Mouse (Mus musculus) neural tube, embryonic 13.5 days (tissue): ENCODE results near the gene Kif1b. TPM values are rescaled to one million over a fixed set of nuclear protein-coding genes. Genes with fewer than 3 reads are reported as not detected.

Source experiments
- ATAC-seq: fragments of 200-750 bp; cut with Nextera tagmentation; 2 replicates; pipeline ENCODE4 v1.8.0; 2017; ENCODE audit warnings: low read depth, mild to moderate bottlenecking, moderate TSS enrichment, moderate library complexity
- H3K27ac ChIP-seq: fragments of 300-500 bp; sonication (generic); replicated peaks from 2 replicates; pipeline ENCODE4 v1.5.1; 2015; ENCODE audit warnings: moderate library complexity, mild to moderate bottlenecking, inconsistent platforms
- H3K27me3 ChIP-seq: fragments of 300-500 bp; sonication (generic); 2 replicates; pipeline ENCODE4 v1.6.1; 2015; ENCODE audit warnings: mild to moderate bottlenecking, inconsistent platforms
- H3K36me3 ChIP-seq: fragments of 300-500 bp; sonication (generic); 2 replicates; pipeline ENCODE4 v1.6.1; 2015; ENCODE audit warnings: mild to moderate bottlenecking, inconsistent platforms
- H3K4me1 ChIP-seq: fragments of 300-500 bp; sonication (generic); replicated peaks from 2 replicates; pipeline ENCODE4 v1.6.1; 2015; ENCODE audit warnings: inconsistent platforms
- H3K4me2 ChIP-seq: fragments of 300-500 bp; sonication (generic); 2 replicates; pipeline ENCODE4 v1.6.1; 2015; ENCODE audit warnings: inconsistent platforms, mild to moderate bottlenecking, moderate library complexity
- H3K4me3 ChIP-seq: fragments of 300-500 bp; sonication (generic); 2 replicates; pipeline ENCODE4 v1.5.1; 2015; ENCODE audit warnings: mild to moderate bottlenecking, inconsistent platforms
- H3K9ac ChIP-seq: fragments of 300-500 bp; sonication (generic); 2 replicates; pipeline ENCODE4 v1.6.1; 2015; ENCODE audit warnings: moderate library complexity, mild to moderate bottlenecking, inconsistent platforms
- H3K9me3 ChIP-seq: fragments of 300-500 bp; sonication (generic); 2 replicates; pipeline ENCODE4 v1.6.1; 2016; ENCODE audit warnings: inconsistent platforms
- WGBS: fragments of 180-500 bp; shearing (Covaris S2); methylation state at CpG from one replicate; pipeline ENCODE4 v1.1.7; 2015; 5-methylcytosine and 5-hydroxymethylcytosine counted together
- polyA plus RNA-seq: library from polyadenylated mRNA; unstranded; fragments of >200 nt; fragmentation: Nextera tagmentation; extraction: Ambion mirVana; gene quantifications from 2 replicates; pipeline ENCODE4 v1.2.1, GENCODE M21; 2015

Kif1b gene
- polyA plus RNA-seq, 1 experiment from 2014 or later: 123 TPM

DNA sequence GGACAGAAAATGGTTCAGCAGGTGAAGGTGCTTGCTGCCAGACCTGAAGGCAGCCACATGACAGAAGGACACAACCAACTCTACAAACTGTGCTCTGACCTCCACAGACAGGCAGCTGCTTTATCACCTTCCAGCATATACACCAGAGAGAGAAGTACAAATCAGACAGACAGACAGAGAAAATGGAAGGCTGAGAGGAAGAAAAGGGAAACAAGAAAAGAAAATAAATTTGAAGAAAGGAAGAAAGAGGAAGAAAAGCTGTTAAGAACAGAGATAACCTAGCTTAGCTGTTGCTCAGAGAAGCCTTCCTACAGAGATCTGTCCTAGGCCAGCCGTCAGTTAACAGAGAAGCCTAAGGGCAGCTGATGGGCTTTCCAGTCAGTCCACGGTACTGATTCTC is 148.3 kb downstream of the Kif1b start:
- Histone ChIP-seq H3K27me3 (no peaks in the 10 kb centered on the region), H3K4me3 (no peak overlapping the region), H3K27ac (no peak overlapping the region), H3K4me2 (no peak overlapping the region), H3K4me1 (peaks cover 12% of the 10 kb centered on the region; the same call in 1 of the 2 replicates), H3K9ac (no peak overlapping the region), H3K9me3 (no peaks in the 10 kb centered on the region), H3K36me3 (peaks cover 99% of the 10 kb centered on the region)
- 91% methylated on average over 2 of the region's 2 CpGs for WGBS
- ATAC-seq: no peak

DNA sequence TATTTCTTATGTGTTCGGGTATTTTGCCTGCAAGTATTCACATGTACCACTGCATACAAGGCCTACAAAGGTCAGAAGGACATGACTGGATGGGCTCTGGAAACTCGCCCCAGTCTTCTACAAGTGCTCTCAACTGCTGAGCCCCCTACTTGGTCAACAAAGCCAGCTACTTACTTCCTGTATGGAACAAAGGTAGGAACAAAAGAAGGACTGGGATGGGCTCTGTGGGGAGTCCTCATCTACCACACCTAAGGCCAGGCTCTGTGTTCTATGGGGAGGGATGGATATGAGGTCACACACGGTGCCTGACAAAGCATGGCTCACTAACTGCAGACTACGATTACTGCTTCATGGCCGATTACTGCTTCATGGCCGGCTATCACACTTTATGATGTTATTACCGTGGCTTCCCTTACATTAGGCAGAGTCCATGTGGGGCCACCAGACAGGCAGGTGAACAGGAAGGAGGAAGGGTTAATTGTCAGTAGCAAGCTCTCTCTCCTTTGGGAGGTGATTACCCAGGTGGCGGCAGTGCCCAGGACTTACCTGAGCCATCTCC is 150.0 kb downstream of the Kif1b start:
- Histone ChIP-seq H3K27ac (no peak overlapping the region), H3K4me1 (no peaks in the 10 kb centered on the region), H3K36me3 (peaks cover 100% of the 10 kb centered on the region), H3K9me3 (no peaks in the 10 kb centered on the region), H3K4me2 (no peak overlapping the region), H3K27me3 (no peaks in the 10 kb centered on the region), H3K4me3 (no peak overlapping the region), H3K9ac (no peak overlapping the region)
- 54% methylated on average over 8 of the region's 8 CpGs for WGBS
- no peak for ATAC-seq

DNA sequence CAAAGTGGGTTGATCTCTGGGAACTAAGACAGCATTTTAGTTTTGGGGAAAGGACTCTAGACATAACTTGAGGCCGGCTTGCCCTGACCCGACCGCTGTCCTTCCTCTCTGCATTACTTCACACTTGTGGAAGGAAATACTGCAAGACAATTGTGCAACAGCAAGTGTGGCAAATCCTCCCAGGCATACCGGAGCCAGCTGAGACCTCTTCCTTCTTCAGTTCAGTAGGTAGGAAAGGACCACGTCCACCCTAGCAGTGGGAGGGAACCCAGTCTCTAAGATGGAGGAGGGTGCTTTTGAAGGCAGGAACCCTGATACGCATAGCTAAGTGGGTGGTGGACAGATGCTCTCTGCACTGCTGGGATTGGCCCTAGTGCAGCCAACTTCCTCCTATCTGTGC is 151.8 kb downstream of the Kif1b start:
- WGBS: 95% methylated on average over 6 of the region's 6 CpGs
- ATAC-seq: no peak

DNA sequence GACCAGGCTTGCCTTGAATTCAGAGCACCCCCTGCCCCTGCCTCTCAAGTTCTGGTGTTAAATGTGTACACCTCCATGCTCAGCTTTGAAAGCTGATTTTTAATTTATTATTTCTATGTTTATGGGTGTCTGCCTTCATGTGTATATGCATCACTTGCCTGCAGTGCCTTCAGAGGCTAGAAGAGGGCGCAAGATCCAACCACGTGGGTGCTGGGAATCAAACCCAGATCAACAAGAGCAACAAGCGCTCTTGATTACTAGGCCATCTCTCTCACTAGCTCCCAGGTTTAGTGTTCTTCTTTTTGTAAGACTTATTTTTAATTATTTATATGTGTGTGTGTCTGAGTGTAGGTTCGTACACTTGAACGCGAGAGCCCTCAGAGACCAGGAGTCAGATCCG is 152.6 kb downstream of the Kif1b start:
- no peak for ATAC-seq
- WGBS: 97% methylated on average over 7 of the region's 7 CpGs
- Histone ChIP-seq H3K4me1 (no peaks in the 10 kb centered on the region), H3K27ac (no peak overlapping the region), H3K36me3 (peaks cover 100% of the 10 kb centered on the region), H3K9me3 (no peaks in the 10 kb centered on the region), H3K9ac (no peak overlapping the region), H3K4me2 (no peak overlapping the region), H3K27me3 (no peaks in the 10 kb centered on the region), H3K4me3 (no peak overlapping the region)

More for the DNA sequence above, 151.8 kb downstream of the Kif1b start:
- H3K4me3 ChIP-seq: no peak overlapping the region
- no peaks in the 10 kb centered on the region for H3K27me3 ChIP-seq
- no peak overlapping the region for H3K4me2 ChIP-seq
- H3K4me1 ChIP-seq: no peaks in the 10 kb centered on the region
- peaks cover 100% of the 10 kb centered on the region for H3K36me3 ChIP-seq
- H3K27ac ChIP-seq: no peak overlapping the region
- no peak overlapping the region for H3K9ac ChIP-seq
- no peaks in the 10 kb centered on the region for H3K9me3 ChIP-seq

DNA sequence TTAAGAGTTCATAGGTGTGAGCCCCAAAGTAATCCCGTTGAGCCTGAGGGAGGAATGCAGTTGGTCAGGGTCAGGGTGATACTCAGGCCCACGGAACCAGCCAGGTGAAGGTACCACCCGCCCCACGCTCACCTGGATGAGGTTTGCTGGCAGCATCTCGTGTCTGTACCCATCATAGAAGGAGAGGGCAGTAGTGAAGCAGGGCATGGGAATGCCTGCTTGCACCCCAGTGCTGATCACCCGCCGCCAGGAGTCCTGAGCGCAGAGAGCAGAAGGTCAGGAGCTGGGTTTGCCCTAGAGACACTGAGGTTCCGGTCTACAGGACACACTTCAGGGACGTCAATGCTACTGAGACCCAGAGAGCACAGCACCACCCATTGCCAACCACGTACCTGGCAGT is 156.8 kb downstream of the Kif1b start:
- Histone ChIP-seq H3K36me3 (peaks cover 68% of the 10 kb centered on the region), H3K27me3 (no peaks in the 10 kb centered on the region), H3K4me3 (no peak overlapping the region), H3K4me2 (no peak overlapping the region), H3K9me3 (no peaks in the 10 kb centered on the region), H3K4me1 (0 out of 2 replicates have a peak, but pooled peaks cover 3% of the 10 kb centered on the region), H3K9ac (no peak overlapping the region), H3K27ac (no peak overlapping the region)
- no peak for ATAC-seq
- 93% methylated on average over 11 of the region's 11 CpGs for WGBS

DNA sequence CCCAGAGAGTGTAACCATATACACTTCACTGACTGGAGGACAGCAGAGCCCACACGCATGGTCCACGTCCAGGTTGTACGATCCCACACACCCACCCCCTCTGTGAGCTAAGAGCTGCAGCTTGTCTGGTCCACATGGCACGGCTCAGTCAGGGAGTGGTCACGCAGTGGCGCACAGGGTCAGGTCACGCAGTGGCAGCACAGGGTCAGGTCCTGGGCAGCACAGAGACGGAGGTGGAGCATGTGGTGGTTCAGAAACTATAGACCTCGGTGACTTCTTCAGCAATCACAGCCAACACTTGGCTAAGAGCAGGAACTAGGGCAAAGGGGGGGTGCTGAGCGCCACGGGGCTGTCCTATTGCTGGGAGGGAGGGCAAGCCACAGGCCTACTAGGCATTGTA is 157.2 kb downstream of the Kif1b start:
- H3K9ac ChIP-seq: no peak overlapping the region
- 85% methylated on average over 11 of the region's 11 CpGs for WGBS
- no peaks in the 10 kb centered on the region for H3K9me3 ChIP-seq
- 0 out of 2 replicates have a peak, but pooled peaks cover 3% of the 10 kb centered on the region for H3K4me1 ChIP-seq
- no peaks in the 10 kb centered on the region for H3K27me3 ChIP-seq
- H3K4me2 ChIP-seq: no peak overlapping the region
- H3K4me3 ChIP-seq: no peak overlapping the region
- no peak for ATAC-seq
- H3K36me3 ChIP-seq: peaks cover 64% of the 10 kb centered on the region
- H3K27ac ChIP-seq: no peak overlapping the region

DNA sequence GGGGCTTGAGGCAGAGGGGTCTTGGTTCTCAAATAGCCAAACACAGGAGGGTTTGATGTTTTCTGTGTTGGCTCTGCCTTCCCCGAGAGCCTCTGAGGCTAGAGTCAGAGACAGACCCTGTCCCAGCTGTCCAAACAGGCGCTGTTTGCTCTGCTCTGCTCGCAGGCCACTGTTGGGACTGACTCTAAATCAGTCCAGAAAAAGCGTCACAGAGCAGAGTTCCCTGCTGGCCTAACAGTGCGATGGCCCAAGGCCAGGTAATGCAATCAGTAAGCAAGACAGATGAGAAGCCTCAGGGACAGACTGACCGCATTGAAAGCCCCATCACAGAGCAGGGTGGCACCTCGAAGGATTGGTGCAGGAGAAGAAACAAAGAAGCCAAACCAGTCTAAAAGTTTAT is 157.9 kb downstream of the Kif1b start:
- H3K9ac ChIP-seq: no peak overlapping the region
- no peak overlapping the region for H3K27ac ChIP-seq
- H3K4me2 ChIP-seq: no peak overlapping the region
- no peak for ATAC-seq
- 71% methylated on average over 7 of the region's 7 CpGs for WGBS
- 0 out of 2 replicates have a peak, but pooled peaks cover 3% of the 10 kb centered on the region for H3K4me1 ChIP-seq
- no peaks in the 10 kb centered on the region for H3K9me3 ChIP-seq
- H3K27me3 ChIP-seq: no peaks in the 10 kb centered on the region
- H3K4me3 ChIP-seq: no peak overlapping the region
- peaks cover 57% of the 10 kb centered on the region for H3K36me3 ChIP-seq

DNA sequence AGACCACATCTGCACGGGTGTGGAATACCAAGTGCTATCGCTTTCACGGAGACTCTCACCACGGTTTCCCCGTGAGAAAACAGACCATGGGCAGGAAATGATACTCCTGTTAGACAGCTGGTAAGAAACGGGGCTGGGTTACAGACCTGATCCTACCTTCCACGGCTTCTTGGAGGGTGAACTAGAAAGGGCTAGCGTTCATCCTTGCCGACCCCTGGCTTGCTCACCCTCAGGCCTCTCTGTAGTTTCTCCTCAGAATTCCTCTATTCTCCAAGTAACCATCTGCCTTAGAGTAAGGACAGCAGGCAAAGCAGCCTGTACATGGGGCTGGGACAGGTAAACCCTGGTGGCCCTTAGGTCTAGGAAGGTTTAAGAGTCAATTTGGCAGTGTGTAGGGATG is 158.3 kb downstream of the Kif1b start:
- no peak overlapping the region for H3K4me3 ChIP-seq
- no peak overlapping the region for H3K9ac ChIP-seq
- H3K4me2 ChIP-seq: no peak overlapping the region
- H3K4me1 ChIP-seq: 0 out of 2 replicates have a peak, but pooled peaks cover 3% of the 10 kb centered on the region
- H3K27me3 ChIP-seq: no peaks in the 10 kb centered on the region
- H3K9me3 ChIP-seq: no peaks in the 10 kb centered on the region
- WGBS: 81% methylated on average over 9 of the region's 9 CpGs
- H3K36me3 ChIP-seq: peaks cover 53% of the 10 kb centered on the region
- ATAC-seq: no peak
- H3K27ac ChIP-seq: peak overlapping the region; percentile 39; the same call in 1 of the 2 replicates

DNA sequence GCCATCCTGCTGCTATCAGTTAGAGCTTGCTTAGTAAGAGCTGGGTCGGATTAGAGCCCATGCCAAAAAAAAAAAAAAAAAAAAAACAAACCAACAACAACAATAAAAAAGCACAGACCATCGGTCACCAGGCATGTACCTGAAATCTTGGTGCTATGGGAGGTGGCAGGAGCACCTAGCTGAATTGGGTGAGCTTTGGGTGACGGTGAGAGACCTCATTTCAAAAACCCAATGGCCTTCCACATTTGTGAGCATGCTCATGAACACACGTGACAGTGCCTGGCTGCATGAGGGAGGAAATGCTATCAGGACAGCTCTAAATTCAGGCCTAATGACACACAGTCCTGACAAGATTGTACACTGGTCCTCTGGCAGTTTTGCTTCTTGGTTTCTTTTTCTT is 159.4 kb downstream of the Kif1b start:
- H3K27me3 ChIP-seq: no peaks in the 10 kb centered on the region
- no peak overlapping the region for H3K27ac ChIP-seq
- no peak overlapping the region for H3K9ac ChIP-seq
- 0 out of 2 replicates have a peak, but pooled peaks cover 3% of the 10 kb centered on the region for H3K4me1 ChIP-seq
- H3K9me3 ChIP-seq: no peaks in the 10 kb centered on the region
- no peak overlapping the region for H3K4me2 ChIP-seq
- 79% methylated on average over 4 of the region's 4 CpGs for WGBS
- ATAC-seq: no peak
- H3K36me3 ChIP-seq: peaks cover 42% of the 10 kb centered on the region
- H3K4me3 ChIP-seq: no peak overlapping the region

DNA sequence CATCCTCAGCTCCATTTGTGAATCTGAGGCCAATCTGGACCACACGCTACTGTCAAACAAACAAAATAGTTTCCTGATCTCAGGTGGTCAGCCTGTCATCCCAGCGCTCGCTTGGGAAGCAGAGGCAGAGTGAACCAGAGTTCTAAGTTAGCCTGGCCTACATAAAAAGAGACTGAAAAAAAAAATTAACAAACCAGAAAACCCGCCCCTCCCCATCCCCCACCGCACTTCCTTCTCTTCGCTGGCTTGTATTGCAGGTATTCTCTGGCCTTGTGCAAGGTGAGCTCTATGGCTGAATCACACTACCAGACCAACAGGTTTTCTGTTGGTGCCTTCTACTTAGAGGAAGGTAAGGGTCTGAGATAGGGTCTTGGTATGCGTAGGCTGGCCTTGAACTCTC is 160.0 kb downstream of the Kif1b start:
- peaks cover 36% of the 10 kb centered on the region for H3K36me3 ChIP-seq
- 91% methylated on average over 7 of the region's 7 CpGs for WGBS
- no peak overlapping the region for H3K9ac ChIP-seq
- no peaks in the 10 kb centered on the region for H3K9me3 ChIP-seq
- 0 out of 2 replicates have a peak, but pooled peaks cover 3% of the 10 kb centered on the region for H3K4me1 ChIP-seq
- ATAC-seq: no peak
- no peak overlapping the region for H3K4me2 ChIP-seq
- H3K27ac ChIP-seq: no peak overlapping the region
- no peak overlapping the region for H3K4me3 ChIP-seq
- H3K27me3 ChIP-seq: no peaks in the 10 kb centered on the region

DNA sequence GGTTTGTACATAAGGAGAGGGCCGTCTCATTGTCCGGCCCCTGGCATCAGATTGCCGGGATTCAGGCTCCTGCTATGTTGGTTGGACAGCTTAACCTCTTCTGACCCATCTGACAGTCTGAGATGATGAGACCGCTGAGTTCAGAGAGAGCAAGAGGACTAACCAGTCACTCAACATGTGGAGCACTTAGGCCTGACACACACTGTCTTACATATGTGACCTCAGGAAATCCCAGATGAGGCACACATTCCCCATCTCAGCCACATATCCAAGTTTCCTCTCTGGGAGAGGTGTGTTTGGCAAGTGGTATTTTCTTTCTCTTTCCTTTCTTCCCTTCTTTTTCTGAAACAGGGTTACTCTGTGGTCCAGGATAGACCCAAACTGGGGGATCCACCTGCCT is 162.3 kb downstream of the Kif1b start:
- 81% methylated on average over 4 of the region's 4 CpGs for WGBS
- H3K27me3 ChIP-seq: no peaks in the 10 kb centered on the region
- no peak for ATAC-seq

DNA sequence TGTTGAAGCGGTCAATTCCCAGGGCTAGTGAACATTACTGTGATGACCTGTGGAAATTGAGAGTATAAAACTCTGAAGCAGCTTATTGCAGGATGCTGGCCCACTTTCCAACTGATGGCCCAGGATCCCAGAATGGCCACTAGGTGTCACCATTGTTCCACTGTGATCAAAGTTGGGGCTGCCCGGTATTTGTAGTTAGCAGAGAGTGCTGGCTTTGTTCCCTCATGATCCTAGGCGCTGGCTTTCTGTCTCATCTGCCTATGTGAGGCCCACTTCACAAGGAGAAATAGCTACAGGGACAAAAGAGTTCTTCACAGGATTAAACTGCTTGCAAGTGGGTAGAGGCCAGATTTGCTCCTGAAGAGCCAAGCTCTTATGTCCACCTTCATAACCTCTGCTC is 163.0 kb downstream of the Kif1b start:
- 0 out of 2 replicates have a peak overlapping the region, but pooled peaks have one; percentile 31 for H3K9ac ChIP-seq
- H3K9me3 ChIP-seq: no peaks in the 10 kb centered on the region
- WGBS: 0% methylated on average over 3 of the region's 3 CpGs
- no peak overlapping the region for H3K4me3 ChIP-seq
- peaks cover 6% of the 10 kb centered on the region for H3K36me3 ChIP-seq
- no peaks in the 10 kb centered on the region for H3K27me3 ChIP-seq
- H3K4me1 ChIP-seq: 0 out of 2 replicates have a peak, but pooled peaks cover 3% of the 10 kb centered on the region
- peak; percentile 83 for ATAC-seq
- no peak overlapping the region for H3K4me2 ChIP-seq
- H3K27ac ChIP-seq: peak overlapping the region; percentile 65; the same call in 1 of the 2 replicates

More for the DNA sequence above, 162.3 kb downstream of the Kif1b start:
- no peaks in the 10 kb centered on the region for H3K9me3 ChIP-seq
- H3K4me3 ChIP-seq: no peak overlapping the region
- H3K36me3 ChIP-seq: peaks cover 13% of the 10 kb centered on the region
- H3K27ac ChIP-seq: no peak overlapping the region
- H3K4me1 ChIP-seq: 0 out of 2 replicates have a peak, but pooled peaks cover 3% of the 10 kb centered on the region
- H3K4me2 ChIP-seq: no peak overlapping the region
- no peak overlapping the region for H3K9ac ChIP-seq

DNA sequence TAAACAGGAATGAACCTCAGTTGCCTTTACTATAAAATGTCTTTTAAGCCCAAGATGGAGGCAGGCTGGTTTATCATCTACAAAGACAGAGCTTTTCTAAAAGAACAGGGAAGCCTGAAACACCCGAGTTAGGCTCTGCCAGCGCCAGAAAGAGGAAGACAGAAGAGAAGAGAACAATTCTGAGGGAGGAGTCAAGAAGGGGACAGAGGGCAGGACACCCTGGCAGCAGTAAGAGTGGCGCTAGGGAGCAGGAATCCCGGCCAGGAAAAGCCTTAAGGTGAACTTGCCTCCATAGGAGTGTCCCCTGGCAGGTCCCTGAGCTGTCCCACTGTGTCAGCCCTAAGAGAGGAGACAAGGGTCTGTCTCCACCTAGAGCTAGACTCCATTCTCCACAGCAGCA is 163.9 kb downstream of the Kif1b start:
- Histone ChIP-seq H3K4me1 (0 out of 2 replicates have a peak, but pooled peaks cover 3% of the 10 kb centered on the region), H3K27me3 (no peaks in the 10 kb centered on the region), H3K4me3 (no peak overlapping the region), H3K36me3 (no peaks in the 10 kb centered on the region), H3K4me2 (no peak overlapping the region), H3K9ac (no peak overlapping the region), H3K9me3 (no peaks in the 10 kb centered on the region), H3K27ac (no peak overlapping the region)
- no peak for ATAC-seq
- 28% methylated on average over 4 of the region's 4 CpGs for WGBS
